In the genomic region with DNA sequence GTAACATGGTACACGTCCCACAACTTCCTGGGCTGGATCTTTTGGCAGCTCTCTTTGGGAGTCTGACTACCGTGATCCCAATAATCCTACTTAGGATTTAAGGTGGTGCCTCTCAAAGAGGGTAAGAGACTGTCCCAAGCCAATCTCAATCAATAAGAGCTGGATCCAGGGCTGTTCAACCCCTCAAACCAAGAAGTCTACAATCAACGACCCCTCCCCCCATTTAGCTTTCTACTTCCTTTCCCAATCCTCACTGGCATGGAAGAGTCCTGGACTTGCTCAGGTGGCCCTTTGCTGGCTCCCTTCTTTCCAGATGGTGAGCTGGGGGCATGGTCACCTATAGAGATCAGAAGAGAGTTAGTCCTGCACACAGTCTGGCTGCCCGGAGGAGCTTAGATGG, we compare ENCODE assay signal across 11 mouse cellular contexts. TPM values are rescaled to one million over a fixed set of nuclear protein-coding genes. Genes with fewer than 3 reads are reported as not detected.
DNase-seq lines count a peak whose midpoint lies in the region; ATAC-seq and TF ChIP-seq lines count a peak whose summit lies in the region.
"Had no signal": no experiment of that assay in that cellular context is flagged by ENCODE, and none has a peak within 500 bp of the region (broad histone marks: within the 10 kb centered on the region; RNA-seq: fewer than 3 reads in every experiment).

No protein-coding gene starts in this region.

- H3ac ChIP-seq in C2C12 (ENCODE audit: control insufficient read depth, insufficient read length, low read depth) = peak overlapping the region; percentile 27

- no peak overlapping the region for H3K27ac ChIP-seq in heart, embryonic 15.5 days
- H3K27ac ChIP-seq in embryonic facial prominence, embryonic 13.5 days = 0 out of 2 replicates have a peak overlapping the region, but pooled peaks have one; percentile 7
- H3K27ac ChIP-seq in liver, embryonic 12.5 days = peak overlapping the region; percentile 100

- H3K79me2 ChIP-seq in C2C12 (ENCODE audit: control insufficient read depth, insufficient read depth) = peaks cover 34% of the 10 kb centered on the region

- 0 out of 2 replicates have a peak overlapping the region, but pooled peaks have one; percentile 4 for H3K9ac ChIP-seq in heart, embryonic 15.5 days
- peak overlapping the region; percentile 76 for H3K9ac ChIP-seq in embryonic facial prominence, embryonic 13.5 days
- H3K9ac ChIP-seq in liver, embryonic 12.5 days = no peak overlapping the region; the same call in 1 of the 2 replicates

- WGBS in heart, embryonic 15.5 days = 77% methylated on average over 4 of the region's 4 CpGs
- 84% methylated on average over 4 of the region's 4 CpGs for WGBS in embryonic facial prominence, embryonic 13.5 days
- 79% methylated on average over 4 of the region's 4 CpGs for WGBS in liver, embryonic 12.5 days (ENCODE audit: insufficient replicate concordance)

- H3K36me3 ChIP-seq in heart, embryonic 15.5 days = peaks cover 38% of the 10 kb centered on the region
- peaks cover 42% of the 10 kb centered on the region for H3K36me3 ChIP-seq in C2C12 (ENCODE audit: control insufficient read depth, insufficient read depth)
- H3K36me3 ChIP-seq in embryonic facial prominence, embryonic 13.5 days = peaks cover 47% of the 10 kb centered on the region
- H3K36me3 ChIP-seq in liver, embryonic 12.5 days = peaks cover 46% of the 10 kb centered on the region

- peak overlapping the region; percentile 86; the same call in 1 of the 2 replicates for H3K4me2 ChIP-seq in heart, embryonic 15.5 days
- peak overlapping the region; percentile 83 for H3K4me2 ChIP-seq in embryonic facial prominence, embryonic 13.5 days
- H3K4me2 ChIP-seq in liver, embryonic 12.5 days = peak overlapping the region; percentile 94

- peaks cover 29% of the 10 kb centered on the region for H3K4me1 ChIP-seq in heart, embryonic 15.5 days (replicated peaks)
- H3K4me1 ChIP-seq in embryonic facial prominence, embryonic 13.5 days = peaks cover 28% of the 10 kb centered on the region
- H3K4me1 ChIP-seq in liver, embryonic 12.5 days = peaks cover 42% of the 10 kb centered on the region

- TF ChIP-seq CTCF in C2C12 (IDR thresholded peaks at IDR 0.05; ENCODE audit: control insufficient read depth, insufficient read depth, insufficient read length) = no peak

- intact Hi-C loops in heart, postnatal 10 days (cut with DNase I) = loop anchor here (2.0 to 5.0 kb wide), 3 partner anchors 22 to 119 kb away; a partner anchor contains a TSS

- H3K4me3 ChIP-seq in heart, embryonic 15.5 days = peak overlapping the region; percentile 65; the same call in 1 of the 2 replicates
- no peak overlapping the region for H3K4me3 ChIP-seq in C2C12 (ENCODE audit: insufficient read depth, poor library complexity, severe bottlenecking)
- H3K4me3 ChIP-seq in embryonic facial prominence, embryonic 13.5 days = peak overlapping the region; percentile 56
- peak overlapping the region; percentile 99; the same call in 1 of the 2 replicates for H3K4me3 ChIP-seq in liver, embryonic 12.5 days

- DNase-seq in heart, postnatal 10 days = no peak
- DNase-seq in urinary bladder, adult 2 months (ENCODE audit: low spot score) = no peak
- DNase-seq in frontal cortex, adult 2 months (ENCODE audit: extremely low spot score in 1 of 2, low spot score in 1 of 2) = no peak
- DNase-seq: adrenal gland, adult 8-10 months had no signal

- peaks cover 14% of the 10 kb centered on the region for H3K79me3 ChIP-seq in C2C12 (ENCODE audit: low read depth)

- no peaks in the 10 kb centered on the region for H3K27me3 ChIP-seq in heart, embryonic 15.5 days
- H3K27me3 ChIP-seq in C2C12 (ENCODE audit: control insufficient read depth, insufficient read depth, insufficient read length) = no peaks in the 10 kb centered on the region
- H3K27me3 ChIP-seq in embryonic facial prominence, embryonic 13.5 days = no peaks in the 10 kb centered on the region
- no peaks in the 10 kb centered on the region for H3K27me3 ChIP-seq in liver, embryonic 12.5 days (replicated peaks)

- no peaks in the 10 kb centered on the region for H3K9me3 ChIP-seq in heart, embryonic 15.5 days (replicated peaks)
- no peaks in the 10 kb centered on the region for H3K9me3 ChIP-seq in embryonic facial prominence, embryonic 13.5 days
- no peaks in the 10 kb centered on the region for H3K9me3 ChIP-seq in liver, embryonic 12.5 days (replicated peaks)
- H3K9me3 ChIP-seq: G1E had no signal

- ATAC-seq in heart, embryonic 15.5 days (replicated peaks; ENCODE audit: insufficient number of reproducible peaks, insufficient read depth, low FRiP score, low read depth) = no peak
- no peak for ATAC-seq in embryonic facial prominence, embryonic 13.5 days (ENCODE audit: insufficient number of reproducible peaks, insufficient read depth, low FRiP score, low TSS enrichment, low read depth)
- ATAC-seq in liver, embryonic 12.5 days = no peak
- ATAC-seq in activated CD4-positive, CD25-positive, alpha-beta regulatory T cell, adult 4 months = no peak

TF ChIP-seq in C2C12, 6 proteins besides CTCF, POLR2A, EP300 and RAD21:
- no peak for TF ChIP-seq USF1 (IDR thresholded peaks at IDR 0.05; ENCODE audit: low read depth)

RNA-seq across cellular contexts. Expression of a gene that starts 1.4 kb away (rescaled TPM):
- polyA plus RNA-seq in heart, embryonic 15.5 days (2015; fragmentation: Nextera tagmentation; extraction: Ambion mirVana) = 33.8 and 48.7 TPM in 2 replicates
- total RNA-seq in heart, postnatal 10 days (2021) = 10 to 100 TPM; 24.3 to 25.5 TPM
- 50.3 TPM for polyA plus RNA-seq in C2C12 (2012; fragmentation: generic; extraction: Trizol)
- 42.5 and 43.7 TPM in 2 replicates for polyA plus RNA-seq in embryonic facial prominence, embryonic 13.5 days (2015; fragmentation: Nextera tagmentation; extraction: Ambion mirVana)
- polyA plus RNA-seq in liver, embryonic 12.5 days (2016; fragmentation: Nextera tagmentation; extraction: Ambion mirVana) = 22.2 and 22.9 TPM in 2 replicates
- polyA plus RNA-seq in urinary bladder, adult 2 months (2012; rRNA removed) = 23.3 and 32.8 TPM in 2 replicates
- polyA plus RNA-seq in activated CD4-positive, CD25-positive, alpha-beta regulatory T cell, adult 4 months (2017; shearing (Covaris generic)) = 10 to 100 TPM; 34.3 to 39.7 TPM
- 42.4 TPM in 2 replicates for polyA plus RNA-seq in frontal cortex, adult 2 months (2012; rRNA removed)

RNA-seq across cellular contexts. Expression of a gene that starts 3.5 kb away (rescaled TPM):
- polyA plus RNA-seq in heart, embryonic 15.5 days (2015; fragmentation: Nextera tagmentation; extraction: Ambion mirVana) = 1,578 and 1,766 TPM in 2 replicates
- total RNA-seq in heart, postnatal 10 days (2021) = 100 to 1,000 TPM; 497 to 519 TPM
- 2,315 TPM for polyA plus RNA-seq in C2C12 (2012; fragmentation: generic; extraction: Trizol)
- 2,535 and 2,700 TPM in 2 replicates for polyA plus RNA-seq in embryonic facial prominence, embryonic 13.5 days (2015; fragmentation: Nextera tagmentation; extraction: Ambion mirVana)
- 1,523 and 1,533 TPM in 2 replicates for polyA plus RNA-seq in liver, embryonic 12.5 days (2016; fragmentation: Nextera tagmentation; extraction: Ambion mirVana)
- polyA plus RNA-seq in urinary bladder, adult 2 months (2012; rRNA removed) = 669 and 714 TPM in 2 replicates
- 1,000 to 10,000 TPM; 2,749 to 2,812 TPM for polyA plus RNA-seq in activated CD4-positive, CD25-positive, alpha-beta regulatory T cell, adult 4 months (2017; shearing (Covaris generic))
- 1,335 and 1,444 TPM in 2 replicates for polyA plus RNA-seq in frontal cortex, adult 2 months (2012; rRNA removed)

RNA-seq across cellular contexts. Expression of a gene that starts 13.0 kb away (rescaled TPM):
- polyA plus RNA-seq in heart, embryonic 15.5 days (2015; fragmentation: Nextera tagmentation; extraction: Ambion mirVana) = 65.6 and 95.4 TPM in 2 replicates
- 10 to 100 TPM; 28.6 to 32.7 TPM for total RNA-seq in heart, postnatal 10 days (2021)
- 177 TPM for polyA plus RNA-seq in C2C12 (2012; fragmentation: generic; extraction: Trizol)
- 200 and 207 TPM in 2 replicates for polyA plus RNA-seq in embryonic facial prominence, embryonic 13.5 days (2015; fragmentation: Nextera tagmentation; extraction: Ambion mirVana)
- 30.0 and 30.6 TPM in 2 replicates for polyA plus RNA-seq in liver, embryonic 12.5 days (2016; fragmentation: Nextera tagmentation; extraction: Ambion mirVana)
- polyA plus RNA-seq in urinary bladder, adult 2 months (2012; rRNA removed) = 77.3 and 86.8 TPM in 2 replicates
- 1 to 10 TPM; 1.5 to 1.9 TPM for polyA plus RNA-seq in activated CD4-positive, CD25-positive, alpha-beta regulatory T cell, adult 4 months (2017; shearing (Covaris generic))
- polyA plus RNA-seq in frontal cortex, adult 2 months (2012; rRNA removed) = 36.5 and 37.4 TPM in 2 replicates
- total RNA-seq: hematopoietic stem cell, adult 5-6 weeks had no signal

RNA-seq across cellular contexts. Expression of a gene that starts 16.8 kb away (rescaled TPM):
- 0.14 and 0.16 TPM in 2 replicates for polyA plus RNA-seq in heart, embryonic 15.5 days (2015; fragmentation: Nextera tagmentation; extraction: Ambion mirVana)
- 1 to 10 TPM in 1 of 2 experiments, under 1 TPM in 1; 0.69 to 1.2 TPM for total RNA-seq in heart, postnatal 10 days (2021)
- 0.15 TPM for polyA plus RNA-seq in C2C12 (2012; fragmentation: generic; extraction: Trizol)
- not detected in 2 replicates for polyA plus RNA-seq in embryonic facial prominence, embryonic 13.5 days (2015; fragmentation: Nextera tagmentation; extraction: Ambion mirVana)
- polyA plus RNA-seq in liver, embryonic 12.5 days (2016; fragmentation: Nextera tagmentation; extraction: Ambion mirVana) = 0.13 TPM in 1 of 2 replicates, not detected in the other
- polyA plus RNA-seq in urinary bladder, adult 2 months (2012; rRNA removed) = 1.5 and 2.2 TPM in 2 replicates
- polyA plus RNA-seq in activated CD4-positive, CD25-positive, alpha-beta regulatory T cell, adult 4 months (2017; shearing (Covaris generic)) = under 1 TPM; 0.33 to 0.51 TPM
- 5.4 and 5.9 TPM in 2 replicates for polyA plus RNA-seq in frontal cortex, adult 2 months (2012; rRNA removed)

RNA-seq across cellular contexts. Expression of a gene that starts 18.5 kb away (rescaled TPM):
- polyA plus RNA-seq in heart, embryonic 15.5 days (2015; fragmentation: Nextera tagmentation; extraction: Ambion mirVana) = 1.4 and 3.5 TPM in 2 replicates
- under 1 TPM; 0.41 to 0.45 TPM for total RNA-seq in heart, postnatal 10 days (2021)
- 4.8 TPM for polyA plus RNA-seq in C2C12 (2012; fragmentation: generic; extraction: Trizol)
- 1.6 and 2.4 TPM in 2 replicates for polyA plus RNA-seq in embryonic facial prominence, embryonic 13.5 days (2015; fragmentation: Nextera tagmentation; extraction: Ambion mirVana)
- polyA plus RNA-seq in liver, embryonic 12.5 days (2016; fragmentation: Nextera tagmentation; extraction: Ambion mirVana) = 0.43 and 0.53 TPM in 2 replicates
- polyA plus RNA-seq in urinary bladder, adult 2 months (2012; rRNA removed) = 2.6 and 4.0 TPM in 2 replicates
- polyA plus RNA-seq in activated CD4-positive, CD25-positive, alpha-beta regulatory T cell, adult 4 months (2017; shearing (Covaris generic)) = 100 to 1,000 TPM; 175 to 215 TPM
- 0.38 and 0.40 TPM in 2 replicates for polyA plus RNA-seq in frontal cortex, adult 2 months (2012; rRNA removed)
- total RNA-seq: G1E had no signal
- polyA plus RNA-seq: G1E had no signal

Comparison
In these comparisons a context has a peak if more than half of its experiments do, and no peak if none do; other contexts are left out.
1. RNA of a gene that starts 13.0 kb away (polyA plus RNA-seq): 200 to 207 TPM in embryonic facial prominence, embryonic 13.5 days, 177 TPM in C2C12 (single experiment), 77.3 to 86.8 TPM in urinary bladder, adult 2 months, 65.6 to 95.4 TPM in heart, embryonic 15.5 days, 36.5 to 37.4 TPM in frontal cortex, adult 2 months and 30.0 to 30.6 TPM in liver, embryonic 12.5 days; 1.5 to 1.9 TPM in activated CD4-positive, CD25-positive, alpha-beta regulatory T cell, adult 4 months; every median in the first group is over 10 times any median in the second.
2. Peak in every context shown above with its lines, with median percentiles within 50 percentile points of each other: H3K4me2 ChIP-seq.